Mouse (Mus musculus) heart, embryonic 16.5 days (tissue): Measurements from ENCODE around the gene Map7. TPM values are rescaled to one million over a fixed set of nuclear protein-coding genes. Genes with fewer than 3 reads are reported as not detected.
A peak's percentile ranks its signal among the peaks of the same experiment; 100 is the strongest.

ENCODE experiments used
- ATAC-seq: fragments of 200-750 bp; cut with Nextera tagmentation; replicated peaks from 2 replicates; pipeline ENCODE4 v1.8.0; 2017; ENCODE audit warnings: moderate number of reproducible peaks; ENCODE audit not compliant: insufficient read depth, low FRiP score; ENCODE audit errors: extremely low read depth
- H3K27ac ChIP-seq: fragments of 300-500 bp; sonication (generic); 2 replicates; pipeline ENCODE4 v1.5.1; 2014; ENCODE audit warnings: mild to moderate bottlenecking, low read length, control low read depth, moderate library complexity
- H3K27me3 ChIP-seq: fragments of 300-500 bp; sonication (generic); 2 replicates; pipeline ENCODE4 v1.6.1; 2014; ENCODE audit warnings: low read length, mixed read lengths; ENCODE audit not compliant: control insufficient read depth, insufficient read depth
- H3K36me3 ChIP-seq: fragments of 300-500 bp; sonication (generic); 2 replicates; pipeline ENCODE4 v1.6.1; 2014; ENCODE audit not compliant: control insufficient read depth, insufficient read depth
- H3K4me1 ChIP-seq: fragments of 300-500 bp; sonication (generic); 2 replicates; pipeline ENCODE4 v1.6.1; 2014; ENCODE audit warnings: low read length, mixed read lengths; ENCODE audit not compliant: control insufficient read depth, insufficient read depth
- H3K4me2 ChIP-seq: fragments of 300-500 bp; sonication (generic); 2 replicates; pipeline ENCODE4 v1.6.1; 2014; ENCODE audit warnings: low read depth, mild to moderate bottlenecking, control low read depth, low read length
- H3K4me3 ChIP-seq: fragments of 300-500 bp; sonication (generic); 2 replicates; pipeline ENCODE4 v1.5.1; 2014; ENCODE audit warnings: mild to moderate bottlenecking, control low read depth, low read length
- H3K9ac ChIP-seq: fragments of 300-500 bp; sonication (generic); 2 replicates; pipeline ENCODE4 v1.6.1; 2014; ENCODE audit warnings: low read length, control low read depth
- H3K9me3 ChIP-seq: fragments of 300-500 bp; sonication (generic); replicated peaks from 2 replicates; pipeline ENCODE4 v1.6.1; 2016; ENCODE audit warnings: low read length; ENCODE audit not compliant: control insufficient read depth
- WGBS: fragments of 180-500 bp; shearing (Covaris S2); extraction: QIAGEN DNeasy Blood & Tissue Kit; methylation state at CpG from one replicate; pipeline ENCODE4 v1.1.7; 2014; 5-methylcytosine and 5-hydroxymethylcytosine counted together
- polyA plus RNA-seq: library from polyadenylated mRNA; unstranded; fragments of >200 nt; fragmentation: Nextera tagmentation; extraction: Ambion mirVana; gene quantifications from 2 replicates; pipeline ENCODE4 v1.2.1, GENCODE M21; 2015

Gene Map7
- polyA plus RNA-seq, 1 experiment from 2014 or later, result 7.6 TPM

- Histone ChIP-seq H3K27ac (no peak overlapping the region), H3K4me1 (no peaks in the 10 kb centered on the region), H3K9ac (no peak overlapping the region), H3K4me3 (no peak overlapping the region), H3K9me3 (no peaks in the 10 kb centered on the region), H3K27me3 (no peaks in the 10 kb centered on the region), H3K4me2 (no peak overlapping the region), H3K36me3 (no peaks in the 10 kb centered on the region)
- WGBS, result 95% methylated on average over 10 of the region's 10 CpGs
- no peak for ATAC-seq
Observed at GRCm38 (mm10) chr10:20249091-20249490, 100.8 kb downstream of the Map7 start.

- H3K36me3 ChIP-seq, result no peaks in the 10 kb centered on the region
- no peak overlapping the region for H3K9ac ChIP-seq
- ATAC-seq, result no peak
- H3K27me3 ChIP-seq, result no peaks in the 10 kb centered on the region
- WGBS, result 71% methylated on average over 8 of the region's 8 CpGs
- H3K9me3 ChIP-seq, result no peaks in the 10 kb centered on the region
- no peak overlapping the region for H3K27ac ChIP-seq
- H3K4me2 ChIP-seq, result no peak overlapping the region
- H3K4me3 ChIP-seq, result no peak overlapping the region
- no peaks in the 10 kb centered on the region for H3K4me1 ChIP-seq
Observed at GRCm38 (mm10) chr10:20255579-20255978, 107.3 kb downstream of the Map7 start.

- WGBS, result 59% methylated on average over 14 of the region's 14 CpGs
- Histone ChIP-seq H3K4me2 (peak overlapping the region; percentile 2), H3K27me3 (no peaks in the 10 kb centered on the region), H3K9me3 (no peaks in the 10 kb centered on the region), H3K4me1 (no peaks in the 10 kb centered on the region), H3K36me3 (no peaks in the 10 kb centered on the region), H3K27ac (peak overlapping the region; percentile 24; the same call in 1 of the 2 replicates), H3K9ac (no peak overlapping the region), H3K4me3 (no peak overlapping the region)
- no peak for ATAC-seq
Observed at GRCm38 (mm10) chr10:20257054-20257643, 108.9 kb downstream of the Map7 start.

- no peaks in the 10 kb centered on the region for H3K27me3 ChIP-seq
- no peaks in the 10 kb centered on the region for H3K4me1 ChIP-seq
- H3K9ac ChIP-seq, result no peak overlapping the region
- H3K27ac ChIP-seq, result peak overlapping the region; percentile 47; the same call in 1 of the 2 replicates
- H3K9me3 ChIP-seq, result no peaks in the 10 kb centered on the region
- H3K36me3 ChIP-seq, result no peaks in the 10 kb centered on the region
- no peak overlapping the region for H3K4me2 ChIP-seq
- H3K4me3 ChIP-seq, result no peak overlapping the region
- 82% methylated on average over 15 of the region's 15 CpGs for WGBS
- peak; percentile 78; the same call in 1 of the 2 replicates for ATAC-seq
Observed at GRCm38 (mm10) chr10:20257721-20258720, 109.8 kb downstream of the Map7 start.

GRCm38 (mm10) chr10:20259476-20259875, 111.2 kb downstream of the Map7 start:
- 80% methylated on average over 2 of the region's 2 CpGs for WGBS
- Histone ChIP-seq H3K4me2 (no peak overlapping the region), H3K4me3 (no peak overlapping the region)

GRCm38 (mm10) chr10:20262896-20263295, 114.6 kb downstream of the Map7 start:
- H3K4me2 ChIP-seq, result no peak overlapping the region
- no peak overlapping the region for H3K4me3 ChIP-seq
- H3K27ac ChIP-seq, result no peak overlapping the region
- no peaks in the 10 kb centered on the region for H3K9me3 ChIP-seq
- ATAC-seq, result no peak
- 85% methylated on average over 6 of the region's 6 CpGs for WGBS
- H3K27me3 ChIP-seq, result no peaks in the 10 kb centered on the region
- H3K4me1 ChIP-seq, result no peaks in the 10 kb centered on the region
- H3K36me3 ChIP-seq, result no peaks in the 10 kb centered on the region
- H3K9ac ChIP-seq, result no peak overlapping the region

More at GRCm38 (mm10) chr10:20259476-20259875, 111.2 kb downstream of the Map7 start:
- H3K27ac ChIP-seq, result no peak overlapping the region
- no peak overlapping the region for H3K9ac ChIP-seq
- H3K9me3 ChIP-seq, result no peaks in the 10 kb centered on the region
- H3K27me3 ChIP-seq, result no peaks in the 10 kb centered on the region
- no peaks in the 10 kb centered on the region for H3K4me1 ChIP-seq
- H3K36me3 ChIP-seq, result no peaks in the 10 kb centered on the region
- no peak for ATAC-seq

- Histone ChIP-seq H3K9me3 (no peaks in the 10 kb centered on the region), H3K4me2 (no peak overlapping the region), H3K4me3 (no peak overlapping the region), H3K4me1 (no peaks in the 10 kb centered on the region), H3K36me3 (no peaks in the 10 kb centered on the region), H3K9ac (no peak overlapping the region), H3K27ac (no peak overlapping the region), H3K27me3 (no peaks in the 10 kb centered on the region)
- WGBS, result 97% methylated on average over 7 of the region's 7 CpGs
- ATAC-seq, result no peak
Observed at GRCm38 (mm10) chr10:20264479-20264878, 116.2 kb downstream of the Map7 start.

- Histone ChIP-seq H3K27me3 (no peaks in the 10 kb centered on the region), H3K27ac (no peak overlapping the region), H3K36me3 (no peaks in the 10 kb centered on the region), H3K4me2 (no peak overlapping the region), H3K9me3 (no peaks in the 10 kb centered on the region), H3K4me1 (no peaks in the 10 kb centered on the region), H3K9ac (no peak overlapping the region), H3K4me3 (no peak overlapping the region)
- WGBS, result 73% methylated on average over 10 of the region's 10 CpGs
- no peak for ATAC-seq
Observed at GRCm38 (mm10) chr10:20267032-20267431, 118.8 kb downstream of the Map7 start.

GRCm38 (mm10) chr10:20268945-20269344, 120.7 kb downstream of the Map7 start:
- no peak overlapping the region for H3K27ac ChIP-seq
- no peaks in the 10 kb centered on the region for H3K27me3 ChIP-seq
- H3K9me3 ChIP-seq, result no peaks in the 10 kb centered on the region
- no peaks in the 10 kb centered on the region for H3K4me1 ChIP-seq
- H3K4me2 ChIP-seq, result no peak overlapping the region
- H3K4me3 ChIP-seq, result no peak overlapping the region
- WGBS, result 66% methylated on average over 7 of the region's 7 CpGs
- no peak for ATAC-seq
- no peaks in the 10 kb centered on the region for H3K36me3 ChIP-seq
- no peak overlapping the region for H3K9ac ChIP-seq
